12 mouse cellular contexts compared by ENCODE assay signal in the genomic region with DNA sequence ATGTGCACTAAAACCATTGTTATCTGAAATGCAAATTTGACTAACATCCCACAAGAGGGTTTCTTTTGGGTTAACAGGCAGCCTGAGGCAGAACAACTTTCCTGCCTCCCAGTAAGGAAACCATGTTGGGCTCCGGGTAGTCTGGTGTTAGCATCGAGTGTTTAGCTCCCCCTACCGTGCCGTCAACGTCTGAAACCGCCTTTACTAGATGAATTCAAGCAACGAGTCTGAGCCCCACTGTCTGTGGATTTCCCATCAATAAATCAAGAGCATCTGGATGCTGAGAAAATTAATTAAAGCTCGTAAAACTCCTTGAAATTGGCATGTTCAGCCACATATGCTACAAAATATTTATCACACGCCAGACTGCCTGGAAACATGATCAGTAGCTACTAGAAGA. TPM values are rescaled to one million over a fixed set of nuclear protein-coding genes. Genes with fewer than 3 reads are reported as not detected.
DNase-seq lines count a peak whose midpoint lies in the region; TF ChIP-seq lines count a peak whose summit lies in the region.
"Had no signal": no experiment of that assay in that cellular context is flagged by ENCODE, and none has a peak within 500 bp of the region (broad histone marks: within the 10 kb centered on the region; RNA-seq: fewer than 3 reads in every experiment).

No protein-coding gene starts in this region.

- in situ Hi-C loops in ES-E14 (cut with MboI; ENCODE audit: low sequenced_read_pairs in 2 of 2, unreplicated experiment in 2 of 2): loop anchor here (25.0 kb wide), 1 partner anchor 632 kb away; no protein-coding TSS in a partner anchor

- no peaks in the 10 kb centered on the region for H3K4me1 ChIP-seq in ES-E14 (ENCODE audit: control insufficient read depth in 2 of 2, insufficient read depth in 2 of 2, low read length in 2 of 2, poor library complexity in 1 of 2)
- H3K4me1 ChIP-seq: forebrain, embryonic 12.5 days; midbrain, embryonic 10.5 days had no signal

- no peak overlapping the region for H3K4me3 ChIP-seq in ES-E14 (ENCODE audit: insufficient read depth in 1 of 2, low read depth in 1 of 2, low read length in 2 of 2, poor library complexity in 1 of 2, severe bottlenecking in 1 of 2)
- H3K4me3 ChIP-seq: forebrain, embryonic 12.5 days; limb, embryonic 12.5 days; midbrain, embryonic 10.5 days had no signal

- no peaks in the 10 kb centered on the region for H3K36me3 ChIP-seq in ES-E14 (ENCODE audit: control insufficient read depth, insufficient read depth, low read length, poor library complexity, severe bottlenecking)
- H3K36me3 ChIP-seq: forebrain, embryonic 12.5 days; midbrain, embryonic 10.5 days had no signal

- H3K9me3 ChIP-seq in ES-E14 (ENCODE audit: control insufficient read depth, insufficient read depth, low read depth, low read length): no peaks in the 10 kb centered on the region
- H3K9me3 ChIP-seq: forebrain, embryonic 12.5 days had no signal

- no peak overlapping the region for H3K9ac ChIP-seq in ES-E14 (ENCODE audit: insufficient read depth, low read depth, low read length, poor library complexity, severe bottlenecking)
- H3K9ac ChIP-seq: forebrain, embryonic 12.5 days; limb, embryonic 12.5 days had no signal

- DNase-seq in kidney, adult 18-20 months: peak; percentile 39
- no peak for DNase-seq in kidney, adult 11 months
- DNase-seq in ES-E14 (ENCODE audit: low read depth, low spot score): peak; percentile 46
- DNase-seq in R1 (ENCODE audit: low read depth, low spot score): peak; percentile 77
- DNase-seq in layer of hippocampus, postnatal 14 days (ENCODE audit: low spot score in 2 of 2): peak; percentile 24 to 49
- DNase-seq in adrenal gland, postnatal 25 days: no peak
- DNase-seq in adrenal gland, adult 18-20 months (ENCODE audit: low spot score in 2 of 2): no peak
- DNase-seq: cerebellum, adult 18-20 months; right cerebral cortex, postnatal 14 days had no signal

- H3K27ac ChIP-seq in ES-E14 (ENCODE audit: insufficient read depth, low read depth, low read length, poor library complexity, severe bottlenecking): no peak overlapping the region
- H3K27ac ChIP-seq: forebrain, embryonic 12.5 days; midbrain, embryonic 10.5 days had no signal

TF ChIP-seq in ES-E14, 5 proteins besides CTCF, POLR2A, EP300 and RAD21:
- TF ChIP-seq ZNF384 (IDR thresholded peaks at IDR 0.05; ENCODE audit: low read depth, low read length): no peak
- no peak for TF ChIP-seq HCFC1 (IDR thresholded peaks at IDR 0.05; ENCODE audit: borderline replicate concordance, insufficient read depth, low read length)
- no peak for TF ChIP-seq ZC3H11A (IDR thresholded peaks at IDR 0.05; ENCODE audit: borderline replicate concordance, low read depth, low read length)
- no peak for TF ChIP-seq MAFK (IDR thresholded peaks at IDR 0.05; ENCODE audit: insufficient read depth, low read depth, low read length)
- no peak for TF ChIP-seq CHD2 (IDR thresholded peaks at IDR 0.05; ENCODE audit: low read depth, low read length)

RNA-seq across cellular contexts. Expression of a gene that starts 15.8 kb away (rescaled TPM):
- total RNA-seq in ES-E14 (2012; rRNA removed): 3.1 and 7.7 TPM in 2 replicates
- total RNA-seq in layer of hippocampus, postnatal 14 days (2021): 10 to 100 TPM; 53.5 to 61.8 TPM
- 17.0 and 18.2 TPM in 2 replicates for total RNA-seq in adrenal gland, postnatal 25 days (2021)
- total RNA-seq in adrenal gland, adult 18-20 months (2021): 10 to 100 TPM; 16.8 to 26.6 TPM

Comparison
In these comparisons a context has a peak if more than half of its experiments do, and no peak if none do; other contexts are left out.
1. DNase-seq: peak in kidney, adult 18-20 months (single experiment), ES-E14 (single experiment), R1 (single experiment) and layer of hippocampus, postnatal 14 days (2 of 2); none in kidney, adult 11 months (single experiment), adrenal gland, postnatal 25 days (single experiment) and adrenal gland, adult 18-20 months (0 of 2).